Mouse (Mus musculus) bone marrow, adult 2 months (tissue): ENCODE measurements around the gene Sfta2.

Experiments used
- CTCF ChIP-seq: fragments of 200-500 bp; IDR thresholded peaks from 2 replicates; pipeline ENCODE4 v1.5.1; 2011; ENCODE audit warnings: low read length, control low read depth; ENCODE audit not compliant: control insufficient read depth, insufficient read depth
- POLR2A ChIP-seq: fragments of 200-500 bp; IDR thresholded peaks from 2 replicates; pipeline ENCODE4 v1.6.1; 2011; ENCODE audit warnings: low read depth, mild to moderate bottlenecking, control low read depth, low read length, borderline replicate concordance; ENCODE audit not compliant: control insufficient read depth

- TF ChIP-seq CTCF (no peak), POLR2A (no peak)
These were observed 97.1 kb downstream of the Sfta2 start for GRCm38 (mm10) chr17:35698501-35698883.
